Comparison of ENCODE assay signal across 24 mouse cellular contexts in the genomic region with DNA sequence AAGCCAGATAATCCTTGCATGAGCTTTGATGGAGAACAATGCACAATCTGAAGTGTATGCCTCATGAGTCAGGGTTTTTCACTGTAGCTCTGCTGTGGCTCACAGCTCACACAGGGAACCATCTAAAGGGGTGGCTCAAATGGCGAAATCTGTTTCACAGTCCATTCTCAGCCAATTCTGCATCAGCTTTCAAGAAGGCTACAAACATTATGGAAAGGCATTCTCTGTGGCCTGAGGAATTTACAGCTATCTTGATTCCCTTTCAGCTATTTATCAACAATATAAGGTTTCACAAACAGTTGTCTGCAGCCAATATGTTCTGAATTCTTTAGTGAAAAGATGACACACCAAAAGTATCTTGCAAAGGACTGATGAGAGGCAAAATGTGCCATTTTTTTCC. TPM values are rescaled to one million over a fixed set of nuclear protein-coding genes. Genes with fewer than 3 reads are reported as not detected.
A peak's percentile ranks its signal among the peaks of the same experiment; 100 is the strongest.
DNase-seq lines count a peak whose midpoint lies in the region; ATAC-seq and TF ChIP-seq lines count a peak whose summit lies in the region.
"Had no signal": no experiment of that assay in that cellular context is flagged by ENCODE, and none has a peak within 500 bp of the region (broad histone marks: within the 10 kb centered on the region; RNA-seq: fewer than 3 reads in every experiment).

No protein-coding gene starts in this region.

- H3K4me3 ChIP-seq in lung, embryonic 14.5 days (ENCODE audit: low read depth, low read length), result no peak overlapping the region
- H3K4me3 ChIP-seq in embryonic facial prominence, embryonic 14.5 days (ENCODE audit: low read depth, low read length), result no peak overlapping the region
- H3K4me3 ChIP-seq in forebrain, embryonic 11.5 days (ENCODE audit: low read depth, low read length), result no peak overlapping the region
- H3K4me3 ChIP-seq: forebrain, embryonic 10.5 days; heart, adult 2 months; heart, embryonic 10.5 days; heart, embryonic 13.5 days; hindbrain, embryonic 12.5 days; hindbrain, embryonic 15.5 days had no signal

- H3K36me3 ChIP-seq in lung, embryonic 14.5 days (ENCODE audit: insufficient read depth), result no peaks in the 10 kb centered on the region
- H3K36me3 ChIP-seq in embryonic facial prominence, embryonic 14.5 days (ENCODE audit: control insufficient read depth, insufficient read depth, low read length), result no peaks in the 10 kb centered on the region
- no peaks in the 10 kb centered on the region for H3K36me3 ChIP-seq in forebrain, embryonic 11.5 days (ENCODE audit: control insufficient read depth, insufficient read depth, low read length)
- H3K36me3 ChIP-seq: forebrain, embryonic 10.5 days; heart, embryonic 10.5 days; heart, embryonic 13.5 days; hindbrain, embryonic 12.5 days; hindbrain, embryonic 15.5 days had no signal

- TF ChIP-seq CTCF in lung, embryonic 14.5 days (IDR thresholded peaks at IDR 0.05; ENCODE audit: low read depth), result no peak

- no peaks in the 10 kb centered on the region for H3K4me1 ChIP-seq in lung, embryonic 14.5 days (ENCODE audit: insufficient read depth)
- peaks cover 4% of the 10 kb centered on the region; the same call in 1 of the 2 replicates for H3K4me1 ChIP-seq in embryonic facial prominence, embryonic 14.5 days (ENCODE audit: control insufficient read depth, insufficient read depth, low read length)
- H3K4me1 ChIP-seq in forebrain, embryonic 11.5 days (replicated peaks; ENCODE audit: control insufficient read depth, insufficient read depth, low read length), result no peaks in the 10 kb centered on the region
- H3K4me1 ChIP-seq: forebrain, embryonic 10.5 days; heart, embryonic 10.5 days; heart, embryonic 13.5 days; hindbrain, embryonic 12.5 days; hindbrain, embryonic 15.5 days had no signal

- DNase-seq in lung, embryonic 14.5 days, result peak; percentile 6
- DNase-seq in lung, postnatal 36 days, result no peak
- DNase-seq in Muller cell, postnatal 12 days (ENCODE audit: inconsistent ontology term), result peak; percentile 72
- DNase-seq in embryonic facial prominence, embryonic 14.5 days (ENCODE audit: low spot score), result peak; percentile 26
- no peak for DNase-seq in kidney, adult 9 months
- no peak for DNase-seq in forebrain, embryonic 11.5 days (ENCODE audit: low spot score)
- DNase-seq: adrenal gland, adult 2 months; adrenal gland, postnatal 14 days; cerebellum, adult 11 months; cerebellum, adult 2 months; cerebellum, adult 9-11 months; cerebellum, postnatal 25 days; embryo, embryonic 11 days; forebrain, postnatal 0 days; gastrocnemius, postnatal 10 days; gastrocnemius, postnatal 36 days; heart, adult 2 months had no signal

- H3K9me3 ChIP-seq in lung, embryonic 14.5 days (ENCODE audit: low read depth, low read length), result no peaks in the 10 kb centered on the region
- no peaks in the 10 kb centered on the region for H3K9me3 ChIP-seq in embryonic facial prominence, embryonic 14.5 days (ENCODE audit: control insufficient read depth, low read length)
- H3K9me3 ChIP-seq in forebrain, embryonic 11.5 days (ENCODE audit: control insufficient read depth, low read length), result no peaks in the 10 kb centered on the region
- H3K9me3 ChIP-seq: forebrain, embryonic 10.5 days; heart, embryonic 10.5 days; heart, embryonic 13.5 days; hindbrain, embryonic 12.5 days; hindbrain, embryonic 15.5 days had no signal

- ATAC-seq in lung, embryonic 14.5 days (ENCODE audit: insufficient read depth), result no peak
- ATAC-seq in embryonic facial prominence, embryonic 14.5 days (ENCODE audit: low read depth), result no peak
- ATAC-seq in forebrain, embryonic 11.5 days (replicated peaks; ENCODE audit: low FRiP score), result no peak
- ATAC-seq: forebrain, embryonic 14.5 days; forebrain, postnatal 0 days; intestine, postnatal 0 days had no signal

- H3K9ac ChIP-seq in lung, embryonic 14.5 days, result no peak overlapping the region
- H3K9ac ChIP-seq in embryonic facial prominence, embryonic 14.5 days (ENCODE audit: low read depth, low read length), result no peak overlapping the region
- H3K9ac ChIP-seq in forebrain, embryonic 11.5 days (ENCODE audit: low read length), result no peak overlapping the region
- H3K9ac ChIP-seq: forebrain, postnatal 0 days; heart, embryonic 13.5 days; hindbrain, embryonic 12.5 days; hindbrain, embryonic 15.5 days had no signal

- WGBS in lung, embryonic 14.5 days, result 76% methylated on average over 1 of the region's 1 CpGs
- 54% methylated on average over 1 of the region's 1 CpGs for whole genome bisulfite sequencing in embryonic facial prominence, embryonic 14.5 days
- 69% methylated on average over 1 of the region's 1 CpGs for WGBS in forebrain, embryonic 11.5 days

- no peaks in the 10 kb centered on the region for H3K27me3 ChIP-seq in lung, embryonic 14.5 days (ENCODE audit: insufficient read depth, low read length)
- H3K27me3 ChIP-seq in embryonic facial prominence, embryonic 14.5 days (replicated peaks; ENCODE audit: control insufficient read depth, insufficient read depth, low read length), result no peaks in the 10 kb centered on the region
- H3K27me3 ChIP-seq in forebrain, embryonic 11.5 days (ENCODE audit: control insufficient read depth, insufficient read depth, low read length), result no peaks in the 10 kb centered on the region
- H3K27me3 ChIP-seq: heart, embryonic 13.5 days; hindbrain, embryonic 12.5 days; hindbrain, embryonic 15.5 days had no signal

- no peak overlapping the region for H3K4me2 ChIP-seq in lung, embryonic 14.5 days
- no peak overlapping the region for H3K4me2 ChIP-seq in embryonic facial prominence, embryonic 14.5 days (ENCODE audit: low read depth, low read length)
- H3K4me2 ChIP-seq in forebrain, embryonic 11.5 days (ENCODE audit: low read depth, low read length, severe bottlenecking), result no peak overlapping the region
- H3K4me2 ChIP-seq: heart, embryonic 13.5 days; hindbrain, embryonic 12.5 days; hindbrain, embryonic 15.5 days had no signal

- H3K27ac ChIP-seq in lung, embryonic 14.5 days (ENCODE audit: low read depth), result no peak overlapping the region
- H3K27ac ChIP-seq in embryonic facial prominence, embryonic 14.5 days (replicated peaks; ENCODE audit: low read depth, low read length), result peak overlapping the region; percentile 58; the same call in 1 of the 2 replicates
- no peak overlapping the region for H3K27ac ChIP-seq in forebrain, embryonic 11.5 days (ENCODE audit: low read depth, low read length)
- H3K27ac ChIP-seq: forebrain, embryonic 10.5 days; heart, adult 2 months; heart, embryonic 10.5 days; heart, embryonic 13.5 days; hindbrain, embryonic 12.5 days; hindbrain, embryonic 15.5 days had no signal

RNA-seq across cellular contexts. Expression of gene Vgll3, which starts 35.1 kb away (rescaled TPM):
- polyA plus RNA-seq in lung, embryonic 14.5 days (2014; fragmentation: Nextera tagmentation; extraction: Ambion mirVana), result 1.8 and 1.9 TPM in 2 replicates
- 28.7 and 35.6 TPM in 2 replicates for polyA plus RNA-seq in embryonic facial prominence, embryonic 14.5 days (2014; fragmentation: Nextera tagmentation; extraction: Ambion mirVana)
- polyA plus RNA-seq in forebrain, embryonic 11.5 days (2014; fragmentation: Nextera tagmentation; extraction: Ambion mirVana), result 2.4 and 3.6 TPM in 2 replicates

Comparison
In these comparisons a context has a peak if more than half of its experiments do, and no peak if none do; other contexts are left out.
1. DNase-seq: peak in lung, embryonic 14.5 days (single experiment), Muller cell, postnatal 12 days (single experiment) and embryonic facial prominence, embryonic 14.5 days (single experiment); none in lung, postnatal 36 days (single experiment), kidney, adult 9 months (single experiment) and forebrain, embryonic 11.5 days (single experiment).